Mouse (Mus musculus): ENCODE data around the gene Lmx1b. TPM values are rescaled to one million over a fixed set of nuclear protein-coding genes. Genes with fewer than 3 reads are reported as not detected.

The Lmx1b gene
- under 1 TPM in 1 of 2 experiments, not detected in 1; 0.07 TPM for total RNA-seq (2021)
- long read RNA-seq, experiment 1: 0 reads
- long read RNA-seq, experiment 2: 0 reads

GRCm38 (mm10) chr2:33640171-33640721, at the start of gene Lmx1b:
TSS of gene Lmx1b (minus strand) at chr2:33640511.
- DNase-seq: no peak

- peak in 1 of 2 experiments; percentile 59 for DNase-seq
These were observed 49.7 kb upstream of the Lmx1b start for GRCm38 (mm10) chr2:33689880-33690462.

DNA sequence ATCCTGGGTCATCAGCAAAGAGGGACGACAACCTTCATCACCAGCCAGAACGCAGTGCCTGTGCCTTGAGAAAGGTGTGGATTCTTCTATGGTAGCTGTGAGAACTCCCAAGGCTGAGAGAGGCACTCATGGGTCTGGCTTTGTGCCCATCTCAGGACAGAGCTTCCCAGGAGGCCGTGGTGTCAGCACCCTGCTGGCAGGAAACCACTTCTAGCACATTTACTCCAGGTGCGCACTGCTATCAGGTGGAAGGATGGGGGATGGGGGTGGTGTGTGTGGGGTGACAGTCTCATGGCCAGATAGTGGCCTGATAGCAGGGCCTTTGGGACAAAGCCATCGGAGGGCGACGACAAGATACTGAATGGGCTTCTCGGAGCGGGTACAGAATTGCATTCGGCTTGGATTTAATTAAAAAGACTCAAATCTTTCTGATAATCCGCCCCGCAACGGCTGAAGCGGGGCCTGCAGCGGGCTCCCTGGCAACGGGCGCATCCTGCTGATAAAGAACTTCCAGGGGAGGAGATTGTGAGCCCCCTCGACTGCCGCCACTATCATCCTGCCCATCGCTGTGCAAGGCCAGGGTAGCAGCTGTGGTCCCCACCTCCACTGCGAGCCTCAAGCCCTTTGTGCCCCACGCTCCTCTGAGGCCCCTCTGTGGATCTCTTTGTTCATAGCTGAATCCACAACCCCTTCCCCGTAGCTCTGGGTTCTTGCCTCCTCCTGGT, 49.0 kb upstream of the Lmx1b start:
- DNase-seq: no peak

- no peak for DNase-seq
These were observed 43.3 kb upstream of the Lmx1b start for GRCm38 (mm10) chr2:33683594-33683993.

- DNase-seq: peak in 1 of 2 experiments; percentile 29
These were observed 42.8 kb upstream of the Lmx1b start for GRCm38 (mm10) chr2:33683095-33683494.

DNA sequence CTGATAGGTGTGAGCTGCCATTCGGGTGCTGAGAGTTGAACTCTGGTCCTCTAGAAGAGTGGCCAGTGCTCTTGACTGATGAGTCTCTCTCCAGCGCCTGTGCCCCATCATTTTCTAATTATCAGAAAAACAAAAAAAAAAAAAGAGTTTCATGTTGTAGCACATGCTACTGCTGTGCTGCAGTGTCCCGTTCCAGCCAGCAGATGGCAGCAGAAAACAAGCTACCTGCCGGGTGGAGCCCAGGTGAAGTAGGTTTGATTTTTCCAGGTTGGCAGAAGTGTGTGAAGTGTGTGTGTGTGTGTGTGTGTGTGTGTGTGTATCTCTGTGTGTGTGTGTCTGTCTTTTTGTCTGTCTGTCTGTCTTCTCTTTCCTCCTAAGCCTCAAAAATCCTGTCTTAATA, 41.9 kb upstream of the Lmx1b start:
- DNase-seq: peak; percentile 76 to 78

DNA sequence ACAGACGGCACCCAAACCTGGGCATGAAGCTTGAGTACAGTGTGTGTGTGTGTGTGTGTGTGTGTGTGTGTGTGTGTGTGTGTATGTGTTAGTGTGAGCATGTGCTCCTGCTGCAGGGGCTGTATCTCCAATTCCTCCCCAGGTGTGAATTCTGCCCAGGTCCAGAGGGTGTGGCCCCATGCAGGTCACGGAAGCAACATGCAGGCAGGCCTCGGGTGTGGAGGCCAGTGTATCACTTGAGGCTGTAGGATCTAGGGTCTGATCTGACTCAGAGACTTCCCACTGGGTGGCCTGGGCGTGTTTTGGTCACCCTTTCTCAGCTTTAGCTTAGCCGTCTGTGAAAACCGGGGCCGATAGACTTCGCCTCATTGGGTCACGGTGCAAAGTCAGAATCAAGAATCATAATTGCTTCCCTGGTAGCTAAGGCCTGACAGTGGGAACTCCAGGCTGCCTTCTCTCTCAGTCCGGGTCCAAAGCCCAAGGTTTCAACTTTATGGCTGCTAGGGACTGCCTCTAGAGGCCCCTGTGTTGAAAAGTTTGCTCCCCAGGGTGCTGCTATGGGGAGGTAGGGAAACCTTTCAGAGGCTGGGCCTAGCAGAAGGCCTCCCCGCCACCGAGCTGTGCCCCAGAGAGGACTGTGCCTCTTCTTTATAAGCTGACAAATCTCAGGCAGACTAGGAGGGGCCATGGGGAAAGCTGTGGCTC, 38.8 kb upstream of the Lmx1b start:
- DNase-seq: no peak

- DNase-seq: peak; percentile 51 to 59
These were observed 32.6 kb upstream of the Lmx1b start for GRCm38 (mm10) chr2:33672701-33673472.

- no peak for DNase-seq
These were observed 28.4 kb upstream of the Lmx1b start for GRCm38 (mm10) chr2:33668741-33669140.

GRCm38 (mm10) chr2:33666388-33666945, 26.2 kb upstream of the Lmx1b start:
- no peak for DNase-seq

DNA sequence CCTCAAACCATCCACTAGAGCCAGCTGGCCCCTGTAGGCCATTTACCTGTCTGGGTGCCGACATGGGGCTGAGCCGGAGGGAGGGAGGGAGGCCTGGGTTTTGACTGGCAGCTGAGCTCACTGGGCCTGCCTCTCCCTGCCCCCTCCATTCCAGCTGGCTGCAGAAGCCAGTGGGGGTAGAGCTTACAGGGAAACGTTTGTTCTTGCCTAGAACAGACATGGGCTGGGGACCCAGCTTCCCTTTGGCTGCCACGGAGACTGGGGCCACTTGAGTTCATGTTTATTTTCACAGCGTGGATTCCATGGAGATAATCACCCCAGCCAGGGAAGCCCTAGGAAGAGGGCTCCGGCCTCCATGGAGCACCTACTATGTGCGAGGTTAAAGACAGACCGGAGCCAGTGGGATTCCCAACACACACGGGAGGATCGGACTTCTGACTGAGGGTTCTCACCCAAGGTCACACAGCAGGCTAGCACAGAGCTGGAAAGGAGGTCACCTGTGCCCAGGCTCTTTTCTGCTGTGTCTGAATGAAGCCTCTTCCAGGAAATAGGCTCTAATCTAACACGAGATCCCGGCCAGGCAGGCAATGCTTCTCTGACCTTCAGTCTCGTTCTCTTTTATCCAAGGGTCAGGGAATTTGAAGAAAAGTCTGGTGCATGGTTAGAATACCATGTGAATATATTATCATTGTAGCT, 25.2 kb upstream of the Lmx1b start:
- no peak for DNase-seq

- no peak for DNase-seq
These were observed 24.4 kb upstream of the Lmx1b start for GRCm38 (mm10) chr2:33664661-33665060.

DNA sequence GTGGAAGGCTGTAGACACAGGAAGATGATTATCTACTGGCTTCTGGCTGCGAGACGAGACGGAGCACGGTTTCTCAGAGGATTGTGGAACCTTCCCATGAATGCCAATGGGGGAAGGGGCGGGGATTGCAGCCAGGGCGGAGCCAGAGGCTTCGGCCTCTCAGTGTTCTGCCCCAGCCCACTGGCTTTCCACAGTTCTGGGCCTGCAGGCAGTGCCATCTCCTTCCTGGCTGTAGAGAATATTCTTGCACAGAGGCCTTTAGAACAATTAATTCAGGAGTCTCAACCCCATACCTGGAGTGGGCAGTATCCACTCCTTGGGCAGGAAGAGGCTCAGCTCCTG, 18.9 kb upstream of the Lmx1b start:
- DNase-seq: peak; percentile 59 to 78

- no peak for DNase-seq
These were observed 18.4 kb upstream of the Lmx1b start for GRCm38 (mm10) chr2:33658602-33659287.

- DNase-seq: no peak
These were observed 12.3 kb upstream of the Lmx1b start for GRCm38 (mm10) chr2:33652517-33653198.

GRCm38 (mm10) chr2:33649371-33649770, 9.1 kb upstream of the Lmx1b start:
- DNase-seq: no peak

- no peak for DNase-seq
These were observed 8.6 kb upstream of the Lmx1b start for GRCm38 (mm10) chr2:33648894-33649293.

DNA sequence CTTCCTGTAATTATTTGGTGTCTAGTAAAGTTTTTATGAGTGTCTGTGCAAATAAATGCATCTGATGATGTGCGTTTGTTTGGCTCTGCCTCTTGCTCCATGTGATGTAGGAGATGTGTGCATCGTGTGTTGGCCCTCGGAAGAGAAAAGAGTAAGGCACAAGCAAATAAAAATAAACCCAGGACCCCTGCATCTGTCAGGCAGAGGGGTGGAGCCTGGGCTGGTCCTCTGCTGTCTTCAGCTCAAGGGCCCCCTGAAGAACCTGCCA, 5.9 kb upstream of the Lmx1b start:
- DNase-seq: no peak

DNA sequence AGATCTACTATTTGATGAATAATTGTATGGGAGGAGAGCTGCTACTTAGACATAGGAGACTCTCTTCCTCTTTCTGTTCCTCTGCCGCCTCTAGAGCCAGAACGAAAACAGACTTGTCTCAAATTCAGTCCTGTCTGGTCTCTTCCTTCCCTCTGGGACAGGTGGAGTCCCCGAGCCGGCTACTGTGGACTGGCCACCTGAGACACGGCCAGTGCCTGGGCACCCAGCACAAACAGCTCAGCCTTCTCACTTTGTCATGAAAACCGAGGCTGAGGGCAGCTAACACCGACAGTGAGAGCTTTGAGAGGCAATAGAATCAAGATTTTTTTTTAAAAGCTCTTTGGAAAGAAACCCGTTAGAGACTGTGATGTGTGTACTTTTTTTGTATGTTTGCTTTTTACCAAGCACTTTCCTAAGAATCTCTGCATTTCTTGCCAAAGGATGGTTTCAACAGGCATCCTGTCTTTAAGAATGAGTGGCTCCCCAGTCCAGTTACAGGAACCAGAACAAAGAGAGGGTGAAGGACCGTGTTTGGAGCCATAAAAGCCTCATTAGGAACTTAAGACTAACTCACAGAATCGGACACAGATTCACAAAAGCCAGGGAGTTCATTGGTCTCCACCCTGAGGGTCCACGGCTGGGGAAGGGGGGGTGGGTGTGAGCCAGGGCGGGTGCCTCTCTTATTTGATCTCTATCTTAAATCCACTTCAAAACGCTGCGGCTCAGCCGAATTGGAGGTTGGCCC, 5.4 kb upstream of the Lmx1b start:
- DNase-seq: no peak
